Mouse (Mus musculus) embryonic fibroblast, embryonic 13.5 days (primary cell): ENCODE data around the gene Nav2.

Experiments
- CTCF ChIP-seq: IDR thresholded peaks from 2 replicates; pipeline ENCODE4 v1.5.1; 2011; ENCODE audit warnings: mild to moderate bottlenecking, control low read depth, low read length, moderate library complexity, borderline replicate concordance; ENCODE audit not compliant: insufficient read depth
- POLR2A ChIP-seq: IDR thresholded peaks from 2 replicates; pipeline ENCODE4 v1.6.1; 2011; ENCODE audit warnings: low read depth, mild to moderate bottlenecking, control low read depth, low read length, moderate library complexity

DNA sequence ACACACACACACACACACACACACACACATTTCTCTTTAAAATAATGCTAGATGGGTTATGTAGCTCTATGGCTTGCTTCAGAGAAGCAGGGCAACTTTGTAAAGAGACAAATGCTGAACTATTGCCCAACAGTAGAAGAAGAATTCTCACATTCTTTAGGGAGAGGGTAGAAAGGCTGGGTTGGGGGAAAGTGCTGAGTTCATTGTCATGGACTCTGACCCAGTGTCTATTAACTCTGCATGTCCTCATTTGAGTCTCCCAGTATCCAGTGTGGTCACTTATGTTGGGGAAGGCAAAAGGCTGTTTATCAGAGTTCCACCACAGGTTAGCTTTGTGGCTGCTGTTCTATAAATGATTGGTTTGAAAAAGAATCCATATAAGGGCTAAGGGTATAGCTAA is 584.1 kb downstream of the Nav2 start:
- TF ChIP-seq CTCF: no peak
- TF ChIP-seq POLR2A: no peak
